Mouse (Mus musculus) C2C12 (cell line): ENCODE measurements at regions not wholly inside any gene's neighbourhood (a gene's known extent, or its start where the extent isn't known, plus 50 kb on each side); places are given as distances from the start of the nearest gene placed in this dataset.

Experiments
- CEBPB ChIP-seq: IDR thresholded peaks from one replicate; pipeline ENCODE4 v1.6.1; 2011; ENCODE audit warnings: low read depth, mild to moderate bottlenecking, control low read depth, moderate library complexity
- CTCF ChIP-seq: IDR thresholded peaks from one replicate; pipeline ENCODE4 v1.5.1; 2011; ENCODE audit not compliant: control insufficient read depth, insufficient read depth, insufficient read length
- FOSL1 ChIP-seq: IDR thresholded peaks from one replicate; pipeline ENCODE4 v1.8.0; 2011; ENCODE audit warnings: mild to moderate bottlenecking, low read length; ENCODE audit not compliant: poor library complexity, insufficient read depth, severe bottlenecking
- MAX ChIP-seq: IDR thresholded peaks from one replicate; pipeline ENCODE4 v1.6.1; 2011; ENCODE audit warnings: mild to moderate bottlenecking, control low read depth
- MYOD1 ChIP-seq: IDR thresholded peaks from one replicate; pipeline ENCODE4 v1.6.1; 2011; ENCODE audit warnings: low read depth; ENCODE audit not compliant: control insufficient read depth, insufficient read length
- MYOG ChIP-seq: IDR thresholded peaks from one replicate; pipeline ENCODE4 v1.6.1; 2011; ENCODE audit not compliant: control insufficient read depth, insufficient read length; ENCODE audit errors: extremely low read depth
- USF1 ChIP-seq: IDR thresholded peaks from one replicate; pipeline ENCODE4 v1.6.1; 2011; ENCODE audit warnings: low read depth, mild to moderate bottlenecking, control low read depth, moderate library complexity

DNA sequence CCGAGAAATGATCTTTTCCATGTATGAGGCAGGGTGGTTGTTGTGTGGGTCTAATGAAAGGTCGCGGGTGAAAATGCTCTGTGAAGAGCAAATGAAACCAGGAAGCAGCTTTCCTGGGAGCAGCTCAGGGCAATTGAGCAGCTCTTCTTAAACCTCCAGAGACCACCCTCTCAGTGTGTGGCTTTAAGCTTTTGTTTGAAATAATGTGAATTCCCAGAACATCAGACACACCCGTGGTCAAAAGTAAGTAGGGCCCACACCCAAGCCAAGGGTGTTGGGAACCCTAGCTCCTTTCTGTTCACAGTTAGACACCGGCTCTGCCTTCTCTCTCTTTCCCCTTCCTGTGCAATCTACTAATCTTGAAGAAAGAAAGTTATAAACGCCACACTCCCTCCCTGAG is 450.5 kb downstream of the Bnc2 start:
- no peak for TF ChIP-seq CTCF
- no peak for TF ChIP-seq MAX
- no peak for TF ChIP-seq MYOG
- no peak for TF ChIP-seq MYOD1
- TF ChIP-seq FOSL1 = no peak
- no peak for TF ChIP-seq CEBPB
- no peak for TF ChIP-seq USF1
